Mouse (Mus musculus): ENCODE measurements around the gene Casp6. TPM values are rescaled to one million over a fixed set of nuclear protein-coding genes. Genes with fewer than 3 reads are reported as not detected.
A peak's percentile ranks its signal among the peaks of the same experiment; 100 is the strongest.

Casp6 gene
- total and polyA plus RNA-seq, 2 experiments from 2014 or later = 10.6 to 17.5 TPM

GRCm38 (mm10) chr3:129879913-129880312 is 21.3 kb upstream of the Casp6 start:
- Histone ChIP-seq H3K27ac (no peak overlapping the region), H3K9ac (replicated peaks; ENCODE audit: low read length) (no peak overlapping the region), H3K4me2 (ENCODE audit: low read depth, low read length) (peak overlapping the region; percentile 96; the same call in 1 of the 2 replicates), H3K4me1 (ENCODE audit: insufficient read depth, low read length) (peaks cover 9% of the 10 kb centered on the region), H3K4me3 (ENCODE audit: low read length) (no peak overlapping the region), H3K27me3 (ENCODE audit: insufficient read depth, low read length) (no peaks in the 10 kb centered on the region), H3K36me3 (ENCODE audit: insufficient read depth, low read length) (no peaks in the 10 kb centered on the region), H3K9me3 (ENCODE audit: low read length) (no peaks in the 10 kb centered on the region)
- WGBS = 70% methylated on average over 2 of the region's 2 CpGs
- ATAC-seq = no peak
- no peak for TF ChIP-seq CTCF (IDR thresholded peaks at IDR 0.05; ENCODE audit: low read depth)
- DNase-seq (ENCODE audit: low spot score) = no peak

- no peak overlapping the region for H3K4me2 ChIP-seq (ENCODE audit: low read depth, low read length)
- no peak overlapping the region for H3K27ac ChIP-seq
- no peaks in the 10 kb centered on the region for H3K9me3 ChIP-seq (ENCODE audit: low read length)
- H3K4me3 ChIP-seq (ENCODE audit: low read length) = no peak overlapping the region
- WGBS = 89% methylated on average over 8 of the region's 8 CpGs
- ATAC-seq (no peak), DNase-seq (ENCODE audit: low spot score) (no peak)
- no peaks in the 10 kb centered on the region for H3K27me3 ChIP-seq (ENCODE audit: insufficient read depth, low read length)
- H3K9ac ChIP-seq (replicated peaks; ENCODE audit: low read length) = no peak overlapping the region
- no peak for TF ChIP-seq CTCF (IDR thresholded peaks at IDR 0.05; ENCODE audit: low read depth)
- H3K4me1 ChIP-seq (ENCODE audit: insufficient read depth, low read length) = peaks cover 9% of the 10 kb centered on the region
- no peaks in the 10 kb centered on the region for H3K36me3 ChIP-seq (ENCODE audit: insufficient read depth, low read length)
These were observed 20.2 kb upstream of the Casp6 start for GRCm38 (mm10) chr3:129880925-129881593.

- H3K36me3 ChIP-seq (ENCODE audit: insufficient read depth, low read length) = peaks cover 6% of the 10 kb centered on the region; the same call in 1 of the 2 replicates
- no peak overlapping the region for H3K4me3 ChIP-seq (ENCODE audit: low read length)
- no peaks in the 10 kb centered on the region for H3K4me1 ChIP-seq (ENCODE audit: insufficient read depth, low read length)
- no peaks in the 10 kb centered on the region for H3K27me3 ChIP-seq (ENCODE audit: insufficient read depth, low read length)
- ATAC-seq (no peak), DNase-seq (ENCODE audit: low spot score) (no peak)
- no peak for TF ChIP-seq CTCF (IDR thresholded peaks at IDR 0.05; ENCODE audit: low read depth)
- no peak overlapping the region for H3K4me2 ChIP-seq (ENCODE audit: low read depth, low read length)
- 89% methylated on average over 9 of the region's 9 CpGs for WGBS
- H3K9me3 ChIP-seq (ENCODE audit: low read length) = no peaks in the 10 kb centered on the region
- H3K27ac ChIP-seq = no peak overlapping the region
- no peak overlapping the region for H3K9ac ChIP-seq (replicated peaks; ENCODE audit: low read length)
These were observed 15.6 kb upstream of the Casp6 start for GRCm38 (mm10) chr3:129885577-129885976.

- Histone ChIP-seq H3K9me3 (ENCODE audit: low read length) (no peaks in the 10 kb centered on the region), H3K4me1 (ENCODE audit: insufficient read depth, low read length) (no peaks in the 10 kb centered on the region), H3K36me3 (ENCODE audit: insufficient read depth, low read length) (peaks cover 7% of the 10 kb centered on the region; the same call in 1 of the 2 replicates), H3K4me3 (ENCODE audit: low read length) (no peak overlapping the region), H3K4me2 (ENCODE audit: low read depth, low read length) (no peak overlapping the region), H3K27ac (no peak overlapping the region), H3K27me3 (ENCODE audit: insufficient read depth, low read length) (no peaks in the 10 kb centered on the region), H3K9ac (replicated peaks; ENCODE audit: low read length) (no peak overlapping the region)
- no peak for DNase-seq (ENCODE audit: low spot score)
- no peak for TF ChIP-seq CTCF (IDR thresholded peaks at IDR 0.05; ENCODE audit: low read depth)
- ATAC-seq = no peak
- 85% methylated on average over 5 of the region's 5 CpGs for WGBS
These were observed 14.8 kb upstream of the Casp6 start for GRCm38 (mm10) chr3:129886430-129886829.

- Histone ChIP-seq H3K27me3 (ENCODE audit: insufficient read depth, low read length) (no peaks in the 10 kb centered on the region), H3K4me1 (ENCODE audit: insufficient read depth, low read length) (no peaks in the 10 kb centered on the region), H3K4me3 (ENCODE audit: low read length) (no peak overlapping the region), H3K9me3 (ENCODE audit: low read length) (no peaks in the 10 kb centered on the region), H3K4me2 (ENCODE audit: low read depth, low read length) (no peak overlapping the region), H3K27ac (no peak overlapping the region), H3K36me3 (ENCODE audit: insufficient read depth, low read length) (peaks cover 7% of the 10 kb centered on the region; the same call in 1 of the 2 replicates), H3K9ac (replicated peaks; ENCODE audit: low read length) (no peak overlapping the region)
- no peak for ATAC-seq
- TF ChIP-seq CTCF (IDR thresholded peaks at IDR 0.05; ENCODE audit: low read depth) = no peak
- DNase-seq (ENCODE audit: low spot score) = no peak
- 89% methylated on average over 13 of the region's 13 CpGs for WGBS
These were observed 13.3 kb upstream of the Casp6 start for GRCm38 (mm10) chr3:129887779-129888517.

- H3K9ac ChIP-seq (replicated peaks; ENCODE audit: low read length) = no peak overlapping the region
- 89% methylated on average over 5 of the region's 5 CpGs for WGBS
- no peaks in the 10 kb centered on the region for H3K9me3 ChIP-seq (ENCODE audit: low read length)
- no peaks in the 10 kb centered on the region for H3K4me1 ChIP-seq (ENCODE audit: insufficient read depth, low read length)
- H3K4me2 ChIP-seq (ENCODE audit: low read depth, low read length) = no peak overlapping the region
- no peak for ATAC-seq
- H3K27ac ChIP-seq = no peak overlapping the region
- H3K27me3 ChIP-seq (ENCODE audit: insufficient read depth, low read length) = no peaks in the 10 kb centered on the region
- TF ChIP-seq CTCF (IDR thresholded peaks at IDR 0.05; ENCODE audit: low read depth) = no peak
- no peak overlapping the region for H3K4me3 ChIP-seq (ENCODE audit: low read length)
- no peak for DNase-seq (ENCODE audit: low spot score)
- H3K36me3 ChIP-seq (ENCODE audit: insufficient read depth, low read length) = peaks cover 11% of the 10 kb centered on the region; the same call in 1 of the 2 replicates
These were observed 9.2 kb upstream of the Casp6 start for GRCm38 (mm10) chr3:129892003-129892402.

- Histone ChIP-seq H3K4me2 (ENCODE audit: low read depth, low read length) (no peak overlapping the region), H3K27ac (no peak overlapping the region), H3K9me3 (ENCODE audit: low read length) (no peaks in the 10 kb centered on the region), H3K4me3 (ENCODE audit: low read length) (no peak overlapping the region), H3K27me3 (ENCODE audit: insufficient read depth, low read length) (no peaks in the 10 kb centered on the region), H3K9ac (replicated peaks; ENCODE audit: low read length) (no peak overlapping the region), H3K36me3 (ENCODE audit: insufficient read depth, low read length) (peaks cover 11% of the 10 kb centered on the region; the same call in 1 of the 2 replicates), H3K4me1 (ENCODE audit: insufficient read depth, low read length) (no peaks in the 10 kb centered on the region)
- DNase-seq (ENCODE audit: low spot score) (no peak), ATAC-seq (no peak)
- no peak for TF ChIP-seq CTCF (IDR thresholded peaks at IDR 0.05; ENCODE audit: low read depth)
- WGBS = 94% methylated on average over 3 of the region's 3 CpGs
These were observed 8.1 kb upstream of the Casp6 start for GRCm38 (mm10) chr3:129893143-129893542.
